Mouse (Mus musculus) ES-Bruce4 (cell line): Measurements from ENCODE around the gene Gm10130.
"Not testable (repeated sequence)": the region's sequence is repeated elsewhere in the genome, so short reads cannot be mapped to it uniquely, and the experiment has no call there.

Source experiments
- CTCF ChIP-seq: IDR thresholded peaks from one replicate; pipeline ENCODE4 v1.8.1; 2011; ENCODE audit warnings: low read depth, low read length
- EP300 ChIP-seq: IDR thresholded peaks from 2 replicates; pipeline ENCODE4 v1.6.1; 2011; ENCODE audit warnings: low read depth, low read length; ENCODE audit not compliant: insufficient read depth
- POLR2A ChIP-seq: IDR thresholded peaks from one replicate; pipeline ENCODE4 v1.8.1; 2011; ENCODE audit warnings: low read length; ENCODE audit not compliant: insufficient read depth

DNA sequence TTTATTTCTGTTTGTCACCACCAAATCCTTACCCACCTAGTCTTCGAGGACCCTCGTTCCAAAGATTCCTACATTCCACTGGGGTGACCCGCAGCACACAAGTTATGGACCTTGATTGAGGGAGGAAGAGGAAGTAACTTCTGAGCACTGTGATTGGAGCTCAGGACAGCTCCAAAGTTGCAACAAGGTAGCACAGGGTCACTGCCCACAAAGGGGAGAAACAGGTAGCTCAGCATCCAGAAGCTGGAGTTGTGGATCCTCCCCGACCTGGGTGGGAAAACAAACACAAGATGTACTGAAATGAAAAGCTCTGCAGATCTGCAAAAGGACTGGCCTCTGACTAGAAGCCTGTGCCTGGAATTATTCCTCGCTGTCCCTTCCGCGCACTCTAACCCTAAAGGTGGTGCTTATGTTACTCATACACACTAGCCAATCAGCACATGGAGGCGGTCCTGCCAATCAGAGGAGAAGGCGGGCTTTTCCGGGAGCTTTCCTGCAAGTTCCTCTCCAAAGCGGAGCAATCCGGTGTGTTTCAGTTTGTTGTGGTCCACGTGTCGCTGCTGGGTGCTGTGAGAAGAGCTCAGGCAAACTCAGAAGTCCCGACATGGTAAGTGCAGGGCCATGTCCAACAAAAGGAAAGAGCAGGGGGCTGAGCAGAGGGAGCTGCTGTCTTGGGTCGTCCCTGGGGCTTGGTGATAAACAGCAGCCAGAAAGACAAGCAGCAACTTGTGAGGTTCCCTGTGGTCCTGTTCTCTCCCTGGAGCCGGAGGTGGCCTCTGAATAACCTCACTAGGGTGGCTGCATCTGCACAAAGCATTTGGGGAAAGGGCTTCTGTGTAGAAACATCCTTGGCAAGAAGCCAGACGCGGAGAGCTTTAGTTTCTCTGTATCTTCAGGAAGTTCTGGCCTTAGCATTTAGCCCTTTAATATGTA is 12.3 kb upstream of the Gm10130 start:
- TF ChIP-seq CTCF, result not testable (repeated sequence)
- TF ChIP-seq POLR2A (peak; percentile 65), EP300 (peak; percentile 69; the same call in 1 of the 2 replicates)
